Mouse (Mus musculus): ENCODE data around the gene Sf3b1. TPM values are rescaled to one million over a fixed set of nuclear protein-coding genes. Genes with fewer than 3 reads are reported as not detected.
"Not testable (repeated sequence)": the region's sequence is repeated elsewhere in the genome, so short reads cannot be mapped to it uniquely, and the experiment has no call there.

Gene Sf3b1
- total RNA-seq, 2 experiments from 2014 or later, result 242 to 265 TPM

GRCm38 (mm10) chr1:55028512-55029249, 1.4 kb upstream of the Sf3b1 start:
- peak; percentile 61 for ATAC-seq (replicated peaks; ENCODE audit: poor library complexity)

GRCm38 (mm10) chr1:55027966-55028365, 685 bp upstream of the Sf3b1 start:
- no peak for ATAC-seq (replicated peaks; ENCODE audit: poor library complexity)

- ATAC-seq (replicated peaks; ENCODE audit: poor library complexity), result no peak
These were observed 633 bp downstream of the Sf3b1 start for GRCm38 (mm10) chr1:55026444-55027252.

- ATAC-seq (replicated peaks; ENCODE audit: poor library complexity), result 0 out of 2 replicates have a peak, but pooled peaks have one; percentile 3
These were observed 1.4 kb downstream of the Sf3b1 start for GRCm38 (mm10) chr1:55025656-55026430.

- ATAC-seq (replicated peaks; ENCODE audit: poor library complexity), result no peak
These were observed 5.4 kb downstream of the Sf3b1 start for GRCm38 (mm10) chr1:55021907-55022306.

GRCm38 (mm10) chr1:55012513-55012912, 14.8 kb downstream of the Sf3b1 start:
- peak; percentile 57; the same call in 1 of the 2 replicates for ATAC-seq (replicated peaks; ENCODE audit: poor library complexity)

GRCm38 (mm10) chr1:55008313-55008712, 19.0 kb downstream of the Sf3b1 start:
- not testable (repeated sequence) for ATAC-seq (replicated peaks; ENCODE audit: poor library complexity)

GRCm38 (mm10) chr1:54993581-54993980, 33.7 kb downstream of the Sf3b1 start:
- no peak for ATAC-seq (replicated peaks; ENCODE audit: poor library complexity)

GRCm38 (mm10) chr1:54986248-54986647, 41.0 kb downstream of the Sf3b1 start:
- ATAC-seq (replicated peaks; ENCODE audit: poor library complexity), result no peak

GRCm38 (mm10) chr1:54985831-54986230, 41.5 kb downstream of the Sf3b1 start:
- ATAC-seq (replicated peaks; ENCODE audit: poor library complexity), result no peak

- ATAC-seq (replicated peaks; ENCODE audit: poor library complexity), result no peak
These were observed 43.1 kb downstream of the Sf3b1 start for GRCm38 (mm10) chr1:54984154-54984553.

- ATAC-seq (replicated peaks; ENCODE audit: poor library complexity), result peak; percentile 49; the same call in 1 of the 2 replicates
These were observed 43.9 kb downstream of the Sf3b1 start for GRCm38 (mm10) chr1:54983339-54983738.

- ATAC-seq (replicated peaks; ENCODE audit: poor library complexity), result peak; percentile 55
These were observed 44.6 kb downstream of the Sf3b1 start for GRCm38 (mm10) chr1:54982636-54983035.

GRCm38 (mm10) chr1:54979226-54979984, 47.9 kb downstream of the Sf3b1 start:
- ATAC-seq (replicated peaks; ENCODE audit: poor library complexity), result peak; percentile 52; the same call in 1 of the 2 replicates

GRCm38 (mm10) chr1:54971687-54972404, 55.4 kb downstream of the Sf3b1 start:
- ATAC-seq (replicated peaks; ENCODE audit: poor library complexity), result no peak

- no peak for ATAC-seq (replicated peaks; ENCODE audit: poor library complexity)
These were observed 60.4 kb downstream of the Sf3b1 start for GRCm38 (mm10) chr1:54966858-54967257.

- no peak for ATAC-seq (replicated peaks; ENCODE audit: poor library complexity)
These were observed 61.9 kb downstream of the Sf3b1 start for GRCm38 (mm10) chr1:54965159-54965995.

- no peak for ATAC-seq (replicated peaks; ENCODE audit: poor library complexity)
These were observed 65.6 kb downstream of the Sf3b1 start for GRCm38 (mm10) chr1:54961724-54962123.

Measured in megakaryocyte progenitor cell, adult 5-6 weeks (primary cell).